Mouse (Mus musculus) liver, adult (tissue): Measurements from ENCODE around the gene Ostm1.

ENCODE experiments used
- GATA4 ChIP-seq: IDR thresholded peaks from 2 replicates; pipeline ENCODE4 v1.6.1; 2014; ENCODE audit warnings: mild to moderate bottlenecking, low read length; ENCODE audit not compliant: insufficient replicate concordance

Ostm1 gene

GRCm38 (mm10) chr10:42591993-42592686, 8.5 kb downstream of the Ostm1 start:
- no peak for TF ChIP-seq GATA4

GRCm38 (mm10) chr10:42593201-42593600, 9.6 kb downstream of the Ostm1 start:
- TF ChIP-seq GATA4 = no peak

GRCm38 (mm10) chr10:42598615-42599014, 15.0 kb downstream of the Ostm1 start:
- no peak for TF ChIP-seq GATA4

- no peak for TF ChIP-seq GATA4
Observed at GRCm38 (mm10) chr10:42601556-42601955, 17.9 kb downstream of the Ostm1 start.

- no peak for TF ChIP-seq GATA4
Observed at GRCm38 (mm10) chr10:42604874-42605273, 21.3 kb downstream of the Ostm1 start.

- TF ChIP-seq GATA4 = no peak
Observed at GRCm38 (mm10) chr10:42606757-42607156, 23.1 kb downstream of the Ostm1 start.

GRCm38 (mm10) chr10:42613075-42613474, 29.5 kb downstream of the Ostm1 start:
- TF ChIP-seq GATA4 = no peak

GRCm38 (mm10) chr10:42613639-42614381, 30.2 kb downstream of the Ostm1 start:
- no peak for TF ChIP-seq GATA4

GRCm38 (mm10) chr10:42614766-42615165, 31.1 kb downstream of the Ostm1 start:
- TF ChIP-seq GATA4 = no peak

- no peak for TF ChIP-seq GATA4
Observed at GRCm38 (mm10) chr10:42618291-42618690, 34.7 kb downstream of the Ostm1 start.

GRCm38 (mm10) chr10:42625907-42626306, 42.3 kb downstream of the Ostm1 start:
- TF ChIP-seq GATA4 = no peak

GRCm38 (mm10) chr10:42630596-42631355, 47.2 kb downstream of the Ostm1 start:
- no peak for TF ChIP-seq GATA4

- no peak for TF ChIP-seq GATA4
Observed at GRCm38 (mm10) chr10:42631754-42632452, 48.3 kb downstream of the Ostm1 start.

- no peak for TF ChIP-seq GATA4
Observed at GRCm38 (mm10) chr10:42632453-42633360, 49.1 kb downstream of the Ostm1 start.
